Mouse (Mus musculus) G1E (cell line): ENCODE data around the gene Praf2. TPM values are rescaled to one million over a fixed set of nuclear protein-coding genes. Genes with fewer than 3 reads are reported as not detected.
A peak's percentile ranks its signal among the peaks of the same experiment; 100 is the strongest.

Experiments used
- ATAC-seq: 2 replicates; pipeline ENCODE4 v1.8.0; 2016; ENCODE audit warnings: mild to moderate bottlenecking; ENCODE audit not compliant: insufficient number of reproducible peaks, poor library complexity, low FRiP score, severe bottlenecking; ENCODE audit errors: extremely low read depth
- DNase-seq: peaks from one replicate; pipeline ENCODE4 v3.0.0; 2012; ENCODE audit warnings: low spot score
- H3K27me3 ChIP-seq: 2 replicates; pipeline ENCODE4 v1.6.1; 2012; ENCODE audit warnings: mild to moderate bottlenecking, low read length, inconsistent platforms; ENCODE audit not compliant: insufficient read depth
- H3K36me3 ChIP-seq: replicated peaks from 2 replicates; pipeline ENCODE3; 2012; ENCODE audit warnings: mild to moderate bottlenecking, inconsistent platforms
- H3K4me1 ChIP-seq: 2 replicates; pipeline ENCODE4 v1.6.1; 2012; ENCODE audit warnings: low read depth, low read length, inconsistent platforms, mixed read lengths; ENCODE audit not compliant: insufficient read depth
- H3K4me3 ChIP-seq: 2 replicates; pipeline ENCODE4 v1.5.1; 2012; ENCODE audit warnings: low read depth, mild to moderate bottlenecking, inconsistent platforms, low read length, moderate library complexity, mixed read lengths
- H3K9me3 ChIP-seq: replicated peaks from 2 replicates; pipeline ENCODE4 v1.6.1; 2012; ENCODE audit warnings: inconsistent platforms
- CTCF ChIP-seq: IDR thresholded peaks from 2 replicates; pipeline ENCODE4 v1.5.1; 2012; ENCODE audit warnings: low read depth, low read length, inconsistent platforms, mixed read lengths
- GATA1 ChIP-seq: IDR thresholded peaks from 2 replicates; pipeline ENCODE4 v1.6.1; 2012; ENCODE audit warnings: borderline replicate concordance, low read length, inconsistent platforms, mixed read lengths
- GATA2 ChIP-seq: IDR thresholded peaks from 2 replicates; pipeline ENCODE4 v1.6.1; 2012; ENCODE audit warnings: low read depth, low read length, inconsistent platforms, borderline replicate concordance
- POLR2AphosphoS5 ChIP-seq: IDR thresholded peaks from 2 replicates; pipeline ENCODE4 v1.6.1; 2012; ENCODE audit warnings: low read depth, low read length, inconsistent platforms; ENCODE audit not compliant: insufficient replicate concordance
- TAL1 ChIP-seq: conservative IDR thresholded peaks from 2 replicates; pipeline ENCODE4 v1.6.1; 2012; ENCODE audit warnings: low read depth, low read length, inconsistent platforms, mixed read lengths
- polyA plus RNA-seq: library from polyadenylated mRNA; stranded (reverse); fragments of >175 nt; gene quantifications from 2 replicates; pipeline ENCODE4 v1.2.3, GENCODE M21; 2012
- total RNA-seq, 2 experiments: library from RNA; stranded (forward) in 1 of 2; stranded (reverse) in 1 of 2; fragments of 200-1000 nt in 1 of 2; fragments of >200 nt in 1 of 2; fragmentation: Nextera tagmentation in 1 of 2; gene quantifications; 2 replicates each; pipeline ENCODE4 v1.2.3; 2014 to 2017

Gene Praf2
- total RNA-seq (2014; fragmentation: Nextera tagmentation) (22.6 and 34.0 TPM in 2 replicates), total RNA-seq (2017) (5.0 and 5.7 TPM in 2 replicates), polyA plus RNA-seq (10.8 and 12.0 TPM in 2 replicates)

DNA sequence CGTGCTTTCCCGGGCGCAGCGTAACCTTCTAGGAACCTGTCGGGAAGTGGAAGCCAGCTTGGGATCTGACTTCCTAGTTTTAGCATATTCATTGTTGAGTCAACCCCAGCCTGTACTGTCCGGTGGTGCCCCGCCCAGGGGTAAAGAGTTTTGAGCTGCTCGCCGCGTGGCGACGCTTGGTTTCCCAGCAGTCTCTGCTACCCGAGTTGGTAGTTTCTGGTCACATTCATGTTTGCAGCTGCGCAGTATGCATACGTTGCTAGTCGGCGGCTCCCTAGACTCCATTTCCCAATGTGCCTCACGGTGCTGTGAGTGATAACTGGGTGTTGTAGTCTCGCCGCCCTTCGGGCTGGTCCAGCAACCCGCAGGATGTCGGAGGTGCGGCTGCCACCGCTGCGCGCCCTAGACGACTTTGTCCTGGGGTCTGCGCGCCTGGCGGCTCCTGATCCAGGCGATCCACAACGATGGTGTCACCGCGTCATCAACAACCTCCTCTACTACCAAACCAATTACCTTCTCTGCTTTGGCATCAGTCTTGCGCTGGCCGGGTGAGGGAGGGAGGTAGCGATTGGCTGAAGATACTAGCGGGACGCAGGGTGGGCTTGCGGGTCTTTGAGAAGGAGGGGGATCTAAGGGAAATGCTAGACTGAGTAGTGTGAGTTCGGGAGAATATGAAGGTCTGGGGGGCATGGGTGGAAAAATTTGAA, at the start of gene Praf2:
Gene Praf2, plus strand, starts transcription at position 225 of the 707 bp plus-strand sequence.
- peaks cover 29% of the 10 kb centered on the region for H3K4me1 ChIP-seq
- peaks cover 44% of the 10 kb centered on the region for H3K36me3 ChIP-seq
- TF ChIP-seq CTCF (no peak), GATA1 (no peak), GATA2 (no peak), POLR2AphosphoS5 (no peak), TAL1 (no peak)
- no peaks in the 10 kb centered on the region for H3K9me3 ChIP-seq
- ATAC-seq (peak; percentile 94), DNase-seq (peak; percentile 63)
- H3K4me3 ChIP-seq = peak within 1 kb of the TSS; percentile 72
- no peaks in the 10 kb centered on the region for H3K27me3 ChIP-seq

DNA sequence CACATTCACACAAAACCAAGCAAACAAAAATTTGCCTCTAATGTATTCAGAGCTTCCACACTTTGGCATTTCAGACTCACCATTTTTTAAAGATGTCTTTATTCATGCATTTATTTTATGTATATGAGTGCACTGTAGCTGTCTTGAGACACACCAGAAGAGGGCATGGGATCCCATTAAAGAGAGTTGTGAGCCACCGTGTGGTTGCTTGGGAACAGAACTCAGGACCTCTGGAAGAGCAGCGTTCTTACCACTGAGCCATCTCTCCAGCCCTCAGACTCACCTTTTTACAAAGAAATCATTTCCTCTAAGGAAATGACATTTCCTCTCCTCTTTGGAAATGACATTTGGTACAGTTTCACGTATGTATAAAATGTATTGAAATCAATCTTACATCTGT, 49.3 kb upstream of the Praf2 start:
- no peak for DNase-seq
- Histone ChIP-seq H3K4me1 (peaks cover 24% of the 10 kb centered on the region), H3K9me3 (no peaks in the 10 kb centered on the region), H3K4me3 (no peak overlapping the region), H3K36me3 (no peaks in the 10 kb centered on the region), H3K27me3 (peaks cover 4% of the 10 kb centered on the region; the same call in 1 of the 2 replicates)
- no peak for TF ChIP-seq GATA1
- TF ChIP-seq CTCF = no peak
- TF ChIP-seq TAL1 = no peak
- TF ChIP-seq GATA2 = no peak
- no peak for TF ChIP-seq POLR2AphosphoS5
- no peak for ATAC-seq

DNA sequence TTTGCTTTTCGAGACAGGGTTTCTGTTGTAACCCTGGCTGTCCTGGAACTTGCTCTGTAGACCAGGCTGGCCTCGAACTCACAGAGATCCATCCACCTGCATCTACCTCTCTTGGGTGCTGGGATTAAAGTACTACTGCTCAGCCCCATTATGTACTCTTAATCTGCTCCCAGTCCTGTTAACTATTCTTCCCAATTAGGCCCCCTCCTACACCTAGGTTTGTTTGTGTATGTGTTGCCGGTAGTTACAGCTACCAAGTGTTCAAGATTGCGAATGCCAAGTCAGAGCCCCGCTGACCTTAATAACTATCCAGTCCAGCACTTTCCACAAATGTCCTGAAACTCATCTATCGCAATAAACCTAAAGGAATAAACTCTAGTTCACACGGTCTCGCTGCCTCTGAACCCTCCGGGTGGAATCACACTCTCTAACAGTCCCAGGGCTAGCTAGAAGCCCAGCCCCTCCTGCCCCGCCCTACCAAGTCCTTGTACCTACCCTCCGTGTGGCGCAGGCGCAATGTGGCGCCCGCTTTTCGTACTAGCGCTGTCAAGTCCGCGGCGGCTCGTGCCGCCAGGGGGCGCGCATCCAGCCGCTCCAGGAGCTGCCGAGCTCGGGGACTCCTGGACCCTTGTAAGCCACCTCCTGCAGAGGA, 48.7 kb upstream of the Praf2 start:
- Histone ChIP-seq H3K27me3 (peaks cover 4% of the 10 kb centered on the region), H3K9me3 (no peaks in the 10 kb centered on the region), H3K4me1 (peaks cover 19% of the 10 kb centered on the region), H3K4me3 (peak overlapping the region; percentile 30; the same call in 1 of the 2 replicates), H3K36me3 (no peaks in the 10 kb centered on the region)
- peak; percentile 73 for ATAC-seq
- peak; percentile 60 for DNase-seq
- TF ChIP-seq TAL1 (no peak), CTCF (peak; percentile 55)

DNA sequence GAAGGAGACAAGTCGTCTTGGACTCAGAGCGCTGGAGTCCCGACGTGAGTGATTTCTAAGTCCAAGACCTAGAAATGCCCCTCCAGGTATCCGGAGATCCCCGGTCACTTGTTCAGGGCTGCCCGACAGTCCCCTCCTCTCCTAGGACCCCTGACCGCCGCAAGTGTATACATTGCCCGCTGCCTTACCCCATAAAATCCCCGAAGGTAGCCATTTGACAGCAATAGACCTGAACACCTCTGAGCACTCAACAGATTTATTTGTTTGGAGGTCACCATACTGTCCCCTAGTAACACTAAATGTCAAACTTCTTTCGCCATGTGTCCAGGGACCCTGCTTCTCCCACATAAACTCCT, 48.2 kb upstream of the Praf2 start:
- Histone ChIP-seq H3K9me3 (no peaks in the 10 kb centered on the region), H3K4me1 (peaks cover 14% of the 10 kb centered on the region), H3K27me3 (peaks cover 7% of the 10 kb centered on the region), H3K4me3 (peak overlapping the region; percentile 30; the same call in 1 of the 2 replicates), H3K36me3 (no peaks in the 10 kb centered on the region)
- ATAC-seq (no peak), DNase-seq (no peak)
- TF ChIP-seq GATA1 (no peak), TAL1 (no peak), POLR2AphosphoS5 (no peak), GATA2 (no peak), CTCF (no peak)

DNA sequence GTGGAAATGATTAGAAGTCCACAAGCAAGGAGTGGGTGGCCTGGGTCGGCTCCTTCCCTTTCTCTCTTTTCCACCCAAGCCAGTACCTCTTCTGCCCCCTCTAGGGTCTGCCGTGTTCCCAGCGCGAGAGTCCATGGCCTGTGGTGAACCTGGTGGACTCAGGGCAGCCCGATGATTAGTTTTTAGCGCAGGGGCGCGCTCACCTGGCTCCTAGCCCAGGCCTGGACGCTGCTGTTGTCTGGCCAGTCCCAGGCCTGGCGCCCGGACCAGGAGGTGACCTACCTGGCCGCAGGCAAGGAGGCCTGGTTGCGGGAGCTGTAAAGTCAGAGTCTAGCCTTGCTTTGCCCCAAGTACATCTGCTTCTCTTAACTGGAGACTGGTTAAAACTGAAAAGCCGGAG, 47.4 kb upstream of the Praf2 start, which contains the start of gene Magix:
Gene Magix, minus strand, starts transcription at position 388 of the 400 bp plus-strand sequence.
- DNase-seq = no peak
- H3K9me3 ChIP-seq = no peaks in the 10 kb centered on the region
- peaks cover 7% of the 10 kb centered on the region for H3K4me1 ChIP-seq
- no peak for ATAC-seq
- H3K4me3 ChIP-seq = no peak within 1 kb of the TSS
- H3K36me3 ChIP-seq = no peaks in the 10 kb centered on the region
- H3K27me3 ChIP-seq = peaks cover 7% of the 10 kb centered on the region
- TF ChIP-seq CTCF (no peak), GATA2 (no peak), TAL1 (no peak), GATA1 (no peak), POLR2AphosphoS5 (no peak)

DNA sequence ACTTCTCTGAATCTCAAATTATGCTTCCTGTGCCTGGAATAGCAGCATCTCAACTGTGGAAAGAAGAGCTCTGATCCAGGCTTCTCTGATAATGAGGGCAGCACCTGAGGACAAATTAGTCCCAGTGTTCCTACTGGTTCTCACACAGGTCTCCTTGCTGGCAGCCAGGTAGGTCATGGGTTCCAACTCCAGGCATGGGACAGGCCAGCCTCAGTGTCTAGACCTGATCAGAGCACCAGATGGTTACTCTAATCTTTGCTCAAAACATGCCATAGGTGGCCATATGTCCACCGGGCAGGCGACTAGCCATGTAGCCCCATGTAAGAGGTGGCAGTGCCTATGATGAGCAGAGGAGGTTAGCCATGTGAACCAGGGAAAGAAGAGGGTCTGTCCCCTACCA, 39.9 kb upstream of the Praf2 start:
- peaks cover 2% of the 10 kb centered on the region; the same call in 1 of the 2 replicates for H3K4me1 ChIP-seq
- DNase-seq (no peak), ATAC-seq (no peak)
- TF ChIP-seq GATA1 (no peak), CTCF (no peak), POLR2AphosphoS5 (no peak), GATA2 (no peak), TAL1 (no peak)
- H3K4me3 ChIP-seq = no peak overlapping the region
- H3K27me3 ChIP-seq = peaks cover 24% of the 10 kb centered on the region
- no peaks in the 10 kb centered on the region for H3K9me3 ChIP-seq
- no peaks in the 10 kb centered on the region for H3K36me3 ChIP-seq
